Mouse (Mus musculus) CH12.LX (cell line): Measurements from ENCODE around the gene Ank3. TPM values are rescaled to one million over a fixed set of nuclear protein-coding genes. Genes with fewer than 3 reads are reported as not detected.

Experiments
- DNase-seq: peaks from one replicate; pipeline ENCODE4 v3.0.0-alpha.2; 2013; ENCODE audit errors: extremely low read depth
- H3K27ac ChIP-seq: 2 replicates; pipeline ENCODE4 v1.5.1; 2012; ENCODE audit warnings: low read depth, mild to moderate bottlenecking, control low read depth, moderate library complexity; ENCODE audit not compliant: insufficient read depth
- H3K27me3 ChIP-seq: replicated peaks from 2 replicates; pipeline ENCODE3; 2012; ENCODE audit warnings: inconsistent platforms
- H3K36me3 ChIP-seq, 2 experiments: replicated peaks in 1 of 2; 2 replicates each; pipeline versions ENCODE3 to v1.6.1; 2012; ENCODE audit warnings: inconsistent platforms in 1 of 2, low read length in 1 of 2, mild to moderate bottlenecking in 1 of 2, mixed read lengths in 1 of 2, moderate library complexity in 1 of 2; ENCODE audit not compliant: control insufficient read depth in 1 of 2, insufficient read depth in 1 of 2
- H3K4me1 ChIP-seq, 2 experiments: 2 replicates each; pipeline ENCODE4 v1.6.1; 2012; ENCODE audit warnings: inconsistent platforms in 1 of 2, moderate library complexity in 1 of 2; ENCODE audit not compliant: insufficient read depth in 2 of 2, control insufficient read depth in 1 of 2
- H3K4me2 ChIP-seq: 2 replicates; pipeline ENCODE4 v1.6.1; 2012; ENCODE audit warnings: low read depth, mild to moderate bottlenecking, control low read depth; ENCODE audit not compliant: poor library complexity, insufficient read depth, severe bottlenecking
- H3K4me3 ChIP-seq, 3 experiments: fragments of 150-350 bp in 1 of 3; sonication (generic) in 1 of 3; replicated peaks in 1 of 3; 2 replicates each; pipeline versions ENCODE3 to v1.5.1; 2011 to 2012; ENCODE audit warnings: low read depth in 2 of 3, low read length in 2 of 3, mild to moderate bottlenecking in 2 of 3, moderate library complexity in 2 of 3, control low read depth in 1 of 3, improper control_type of control experiment in 1 of 3, inconsistent platforms in 1 of 3, mixed read lengths in 1 of 3; ENCODE audit not compliant: poor library complexity in 1 of 3
- H3K79me2 ChIP-seq: replicated peaks from 2 replicates; pipeline ENCODE4 v1.6.1; 2012; ENCODE audit warnings: mild to moderate bottlenecking, moderate library complexity; ENCODE audit not compliant: control insufficient read depth, poor library complexity, insufficient read depth, severe bottlenecking; ENCODE audit errors: extremely low read depth
- H3K9ac ChIP-seq: 2 replicates; pipeline ENCODE4 v1.6.1; 2012; ENCODE audit warnings: low read depth, mild to moderate bottlenecking, control low read depth, moderate library complexity; ENCODE audit not compliant: insufficient read depth
- H3K9me3 ChIP-seq: replicated peaks from 2 replicates; pipeline ENCODE3; 2012; ENCODE audit warnings: low read length, inconsistent platforms, mixed read lengths
- BHLHE40 ChIP-seq: IDR thresholded peaks from 2 replicates; pipeline ENCODE4 v1.6.1; 2011; ENCODE audit warnings: mild to moderate bottlenecking, low read depth, low read length, improper control_type of control experiment
- CHD1 ChIP-seq: IDR thresholded peaks from 2 replicates; pipeline ENCODE4 v1.6.1; 2012; ENCODE audit warnings: low read depth, low read length, improper control_type of control experiment, inconsistent platforms
- CHD2 ChIP-seq: IDR thresholded peaks from 2 replicates; pipeline ENCODE4 v1.6.1; 2011; ENCODE audit warnings: low read length, improper control_type of control experiment
- CTCF ChIP-seq, 2 experiments: IDR thresholded peaks in 1 of 2; conservative IDR thresholded peaks in 1 of 2; 2 replicates each; pipeline ENCODE4 v1.5.1; 2011 to 2012; ENCODE audit warnings: low read depth in 2 of 2, low read length in 2 of 2, improper control_type of control experiment in 1 of 2, inconsistent platforms in 1 of 2, mild to moderate bottlenecking in 1 of 2, moderate library complexity in 1 of 2
- E2F4 ChIP-seq: IDR thresholded peaks from 2 replicates; pipeline ENCODE4 v1.6.1; 2011; ENCODE audit warnings: low read depth, low read length, improper control_type of control experiment; ENCODE audit not compliant: insufficient replicate concordance
- ELF1 ChIP-seq: IDR thresholded peaks from 2 replicates; pipeline ENCODE4 v1.6.1; 2014; ENCODE audit warnings: low read depth, mild to moderate bottlenecking, inconsistent platforms, low read length, improper control_type of control experiment
- EP300 ChIP-seq: IDR thresholded peaks from 2 replicates; pipeline ENCODE4 v1.6.1; 2011; ENCODE audit warnings: low read length, improper control_type of control experiment
- ETS1 ChIP-seq: conservative IDR thresholded peaks from 2 replicates; pipeline ENCODE4 v1.6.1; 2012; ENCODE audit warnings: low read depth, mild to moderate bottlenecking, inconsistent platforms, low read length, improper control_type of control experiment, moderate library complexity
- HCFC1 ChIP-seq: IDR thresholded peaks from 2 replicates; pipeline ENCODE4 v1.6.1; 2012; ENCODE audit warnings: low read depth, mild to moderate bottlenecking, inconsistent platforms, low read length, improper control_type of control experiment
- JUN ChIP-seq: IDR thresholded peaks from 2 replicates; pipeline ENCODE4 v1.6.1; 2011; ENCODE audit warnings: low read depth, mild to moderate bottlenecking, low read length, improper control_type of control experiment, moderate library complexity; ENCODE audit not compliant: insufficient read depth
- KAT2A ChIP-seq: IDR thresholded peaks from 2 replicates; pipeline ENCODE4 v1.6.1; 2012; ENCODE audit warnings: low read length, improper control_type of control experiment, inconsistent platforms; ENCODE audit not compliant: insufficient replicate concordance
- MAX ChIP-seq: IDR thresholded peaks from 2 replicates; pipeline ENCODE4 v1.6.1; 2011; ENCODE audit warnings: low read length, improper control_type of control experiment
- MEF2A ChIP-seq: IDR thresholded peaks from 2 replicates; pipeline ENCODE4 v1.6.1; 2014; ENCODE audit warnings: low read depth, mild to moderate bottlenecking, inconsistent platforms, low read length, improper control_type of control experiment, borderline replicate concordance
- MXI1 ChIP-seq: IDR thresholded peaks from 2 replicates; pipeline ENCODE4 v1.6.1; 2011; ENCODE audit warnings: mild to moderate bottlenecking, low read depth, low read length, improper control_type of control experiment
- MYC ChIP-seq: IDR thresholded peaks from 2 replicates; pipeline ENCODE4 v1.6.1; 2011; ENCODE audit warnings: low read depth, mild to moderate bottlenecking, improper control_type of control experiment, low read length
- NELFE ChIP-seq: IDR thresholded peaks from 2 replicates; pipeline ENCODE4 v1.6.1; 2011; ENCODE audit warnings: low read depth, low read length, improper control_type of control experiment
- NRF1 ChIP-seq: IDR thresholded peaks from 2 replicates; pipeline ENCODE4 v1.6.1; 2014; ENCODE audit warnings: low read depth, mild to moderate bottlenecking, inconsistent platforms, low read length, improper control_type of control experiment, moderate library complexity
- PAX5 ChIP-seq: IDR thresholded peaks from 2 replicates; pipeline ENCODE4 v1.6.1; 2012; ENCODE audit warnings: low read length, inconsistent platforms, mixed read lengths
- RAD21 ChIP-seq: IDR thresholded peaks from 2 replicates; pipeline ENCODE4 v1.6.1; 2011; ENCODE audit warnings: low read depth, mild to moderate bottlenecking, low read length, improper control_type of control experiment, moderate library complexity
- SIN3A ChIP-seq: IDR thresholded peaks from 2 replicates; pipeline ENCODE4 v1.6.1; 2012; ENCODE audit warnings: low read length, improper control_type of control experiment, inconsistent platforms
- TBP ChIP-seq: conservative IDR thresholded peaks from 2 replicates; pipeline ENCODE4 v1.6.1; 2011; ENCODE audit warnings: low read depth, low read length, improper control_type of control experiment
- TCF12 ChIP-seq: IDR thresholded peaks from 2 replicates; pipeline ENCODE4 v1.6.1; 2014; ENCODE audit warnings: low read depth, mild to moderate bottlenecking, inconsistent platforms, low read length, improper control_type of control experiment
- USF1 ChIP-seq: IDR thresholded peaks from 2 replicates; pipeline ENCODE4 v1.6.1; 2014; ENCODE audit warnings: low read depth, mild to moderate bottlenecking, inconsistent platforms, low read length, improper control_type of control experiment
- ZC3H11A ChIP-seq: IDR thresholded peaks from 2 replicates; pipeline ENCODE4 v1.6.1; 2012; ENCODE audit warnings: low read depth, mild to moderate bottlenecking, inconsistent platforms, low read length, improper control_type of control experiment
- ZKSCAN1 ChIP-seq: IDR thresholded peaks from 2 replicates; pipeline ENCODE4 v1.6.1; 2012; ENCODE audit warnings: low read depth, inconsistent platforms, low read length, improper control_type of control experiment, borderline replicate concordance
- ZMIZ1 ChIP-seq: IDR thresholded peaks from 2 replicates; pipeline ENCODE4 v1.6.1; 2012; ENCODE audit warnings: low read depth, mild to moderate bottlenecking, inconsistent platforms, low read length, improper control_type of control experiment
- ZNF384 ChIP-seq: IDR thresholded peaks from 2 replicates; pipeline ENCODE4 v1.6.1; 2012; ENCODE audit warnings: low read depth, low read length, improper control_type of control experiment, inconsistent platforms
- dilution Hi-C: fragments of 300-500 bp; cut with MboI; formaldehyde crosslinking; loops from 2 replicates; pipeline ENCODE4 v1.14.3; 2020; ENCODE audit warnings: low sequenced_read_pairs; ENCODE audit not compliant: extremely low pct_unique_long_range_greater_than_20kb, extremely low pct_ligation_motif_present
- in situ Hi-C: fragments of 300-500 bp; cut with MboI; formaldehyde crosslinking; loops from 3 replicates; pipeline ENCODE4 v1.14.3; 2019; ENCODE audit warnings: low sequenced_read_pairs, low pct_ligation_motif_present, low pct_unique_long_range_greater_than_20kb, mixed read lengths
- polyA plus RNA-seq: library from polyadenylated mRNA; unstranded; fragments of >175 nt; gene quantifications from 2 replicates; pipeline ENCODE4 v1.2.1, GENCODE M21; 2012; ENCODE audit warnings: low read depth; ENCODE audit not compliant: insufficient read length
- total RNA-seq, 2 experiments: library from RNA; depleted of rRNA; stranded (reverse); fragments of 300-350 nt in 1 of 2; fragments of >200 nt in 1 of 2; gene quantifications; 2 replicates each; pipeline ENCODE4 v1.2.3; 2012 to 2014

Gene Ank3
- total and polyA plus RNA-seq, 3 experiments: 4.7 to 8.3 (median 6.2) TPM

GRCm38 (mm10) chr10:69445951-69446350 is 47.4 kb downstream of the Ank3 start:
- Histone ChIP-seq H3K9me3 (no peaks in the 10 kb centered on the region), H3K36me3 (no peaks in the 10 kb centered on the region), H3K79me2 (no peaks in the 10 kb centered on the region), H3K27me3 (no peaks in the 10 kb centered on the region), H3K27ac (no peak overlapping the region), H3K4me3 (no peak overlapping the region), H3K4me1 (peaks cover 0 to 9% of the 10 kb centered on the region in 2 experiments; a peak in 2 of 4 replicates), H3K4me2 (no peak overlapping the region), H3K9ac (no peak overlapping the region)
- no peak for TF ChIP-seq MAX
- no peak for TF ChIP-seq CHD2
- TF ChIP-seq NELFE: no peak
- no peak for TF ChIP-seq MEF2A
- no peak for TF ChIP-seq ETS1
- TF ChIP-seq JUN: no peak
- TF ChIP-seq ZNF384: no peak
- no peak for TF ChIP-seq TCF12
- TF ChIP-seq MYC: no peak
- no peak for TF ChIP-seq USF1
- no peak for TF ChIP-seq ZKSCAN1
- no peak for TF ChIP-seq HCFC1
- TF ChIP-seq ZMIZ1: no peak
- TF ChIP-seq ZC3H11A: no peak
- no peak for TF ChIP-seq TBP
- TF ChIP-seq SIN3A: no peak
- no peak for TF ChIP-seq MXI1
- no peak for DNase-seq
- in situ Hi-C loops: loop anchor here (25.0 kb wide), 1 partner anchor 341 kb away; no protein-coding TSS in a partner anchor
- dilution Hi-C loops: no loop called here

DNA sequence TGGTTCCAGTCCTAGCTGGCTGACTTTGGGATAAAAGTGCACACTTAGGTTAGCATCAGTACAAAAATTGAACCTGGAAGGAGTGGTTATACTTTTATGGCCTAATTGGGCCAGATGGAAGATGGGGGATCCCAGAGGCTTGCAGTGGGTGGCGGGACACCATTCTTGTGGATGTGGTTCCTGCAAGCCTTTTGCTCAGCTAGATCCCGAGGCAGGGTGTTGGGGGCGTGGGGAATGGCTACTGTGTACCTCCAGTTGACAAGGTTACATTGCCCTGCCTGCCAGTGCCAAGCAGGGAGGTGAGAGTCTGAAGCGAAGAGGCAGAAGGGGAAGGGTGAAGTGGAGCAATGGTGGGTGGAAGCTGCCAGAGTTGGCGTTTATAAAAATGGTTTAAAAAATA is 48.0 kb downstream of the Ank3 start:
- H3K9ac ChIP-seq: no peak overlapping the region
- peaks cover 0 to 9% of the 10 kb centered on the region in 2 experiments; a peak in 2 of 4 replicates for H3K4me1 ChIP-seq
- in situ Hi-C loops: loop anchor here (25.0 kb wide), 1 partner anchor 341 kb away; no protein-coding TSS in a partner anchor
- no peak overlapping the region for H3K4me3 ChIP-seq
- no peaks in the 10 kb centered on the region for H3K79me2 ChIP-seq
- no peak for TF ChIP-seq PAX5
- no peak for TF ChIP-seq ELF1
- no peak for TF ChIP-seq NELFE
- no peak for TF ChIP-seq CHD2
- TF ChIP-seq CTCF (conservative IDR thresholded peaks at IDR 0.05 in 1 of 2, IDR thresholded peaks at IDR 0.05 in 1 of 2; ENCODE audit: low read depth in 2 of 2, low read length in 2 of 2): no peak
- no peak for TF ChIP-seq ZMIZ1
- TF ChIP-seq JUN: no peak
- TF ChIP-seq ETS1: no peak
- TF ChIP-seq BHLHE40: no peak
- TF ChIP-seq NRF1: no peak
- no peak for TF ChIP-seq RAD21
- no peak for TF ChIP-seq CHD1
- TF ChIP-seq E2F4: no peak
- no peak for TF ChIP-seq KAT2A
- no peak for TF ChIP-seq TCF12
- no peak for TF ChIP-seq SIN3A
- no peak for TF ChIP-seq EP300
- TF ChIP-seq MAX: no peak
- H3K4me2 ChIP-seq: no peak overlapping the region
- no peaks in the 10 kb centered on the region for H3K27me3 ChIP-seq
- DNase-seq: no peak
- dilution Hi-C loops: no loop called here
- no peaks in the 10 kb centered on the region for H3K36me3 ChIP-seq
- H3K27ac ChIP-seq: no peak overlapping the region
- no peaks in the 10 kb centered on the region for H3K9me3 ChIP-seq
